Mouse (Mus musculus): ENCODE data around the gene Gm21988. TPM values are rescaled to one million over a fixed set of nuclear protein-coding genes. Genes with fewer than 3 reads are reported as not detected.
A peak's percentile ranks its signal among the peaks of the same experiment; 100 is the strongest.

Gene Gm21988
- polyA plus RNA-seq, 1 experiment from 2014 or later = 11.3 TPM

DNA sequence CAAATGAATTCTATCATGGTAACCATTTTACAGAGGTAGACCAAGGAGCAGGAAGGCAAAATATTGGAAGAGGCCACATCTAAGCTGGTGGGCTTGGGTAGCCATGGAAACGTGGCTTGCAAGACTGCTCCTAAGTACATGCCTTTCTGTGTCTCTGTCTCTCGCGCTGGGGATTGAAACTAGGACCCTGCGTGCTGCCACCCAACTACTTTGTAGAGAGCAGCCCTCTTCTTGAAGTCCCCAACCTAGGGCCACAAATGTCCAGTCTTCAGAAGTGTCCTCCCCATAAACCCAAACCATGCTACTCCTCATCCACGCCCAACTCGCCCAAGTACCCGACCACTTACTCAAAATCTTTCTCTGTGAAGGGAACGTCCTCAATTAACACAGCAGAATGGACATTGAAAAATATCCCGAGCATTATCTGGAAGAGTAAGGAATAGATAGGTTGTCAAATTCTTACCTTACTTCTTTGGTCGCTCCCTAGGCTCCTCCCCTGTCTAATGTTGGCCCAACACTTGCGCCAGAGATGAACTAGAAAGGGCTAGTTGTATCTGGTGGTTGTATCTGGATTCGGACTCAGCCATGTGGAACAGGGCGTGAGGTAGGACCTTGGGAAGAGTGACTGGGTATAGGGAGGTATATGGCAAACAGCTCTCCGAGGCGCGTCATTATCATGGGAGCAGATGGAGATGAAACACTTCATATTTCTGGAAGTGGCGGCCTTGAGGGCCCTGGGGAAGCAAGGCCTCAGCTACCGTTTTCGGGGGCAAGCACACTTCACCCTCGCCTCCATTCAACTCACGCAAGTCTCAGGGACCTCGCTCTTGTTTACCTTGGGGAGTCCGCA is 814 bp downstream of the Gm21988 start:
- Histone ChIP-seq H3K36me3 (ENCODE audit: control insufficient read depth, insufficient read depth) (peaks cover 11% of the 10 kb centered on the region; the same call in 1 of the 2 replicates), H3K9me3 (ENCODE audit: control insufficient read depth) (no peaks in the 10 kb centered on the region), H3K27ac (ENCODE audit: low read depth, low read length) (peak overlapping the region; percentile 85), H3K4me3 (ENCODE audit: low read depth, low read length) (peak overlapping the region; percentile 91), H3K27me3 (replicated peaks; ENCODE audit: control insufficient read depth, insufficient read depth, low read length) (no peaks in the 10 kb centered on the region), H3K4me2 (replicated peaks; ENCODE audit: low read depth) (peak overlapping the region; percentile 70), H3K4me1 (replicated peaks; ENCODE audit: control insufficient read depth, insufficient read depth, low read length) (peaks cover 5% of the 10 kb centered on the region; the same call in 1 of the 2 replicates), H3K9ac (ENCODE audit: low read depth, low read length) (peak overlapping the region; percentile 81)
- ATAC-seq = no peak
- WGBS = 9% methylated on average over 23 of the region's 23 CpGs
- TF ChIP-seq CTCF (IDR thresholded peaks at IDR 0.05; ENCODE audit: low read depth) = no peak

- peak; percentile 85 for TF ChIP-seq CTCF (IDR thresholded peaks at IDR 0.05; ENCODE audit: low read depth)
- H3K36me3 ChIP-seq (ENCODE audit: control insufficient read depth, insufficient read depth) = peaks cover 11% of the 10 kb centered on the region; the same call in 1 of the 2 replicates
- H3K27ac ChIP-seq (ENCODE audit: low read depth, low read length) = peak within 1 kb of the TSS; percentile 85
- peak; percentile 93 for ATAC-seq
- peak within 1 kb of the TSS; percentile 70 for H3K4me2 ChIP-seq (replicated peaks; ENCODE audit: low read depth)
- under 1% methylated on average over 69 of the region's 70 CpGs for WGBS
- H3K4me3 ChIP-seq (ENCODE audit: low read depth, low read length) = peak within 1 kb of the TSS; percentile 91
- H3K4me1 ChIP-seq (replicated peaks; ENCODE audit: control insufficient read depth, insufficient read depth, low read length) = peaks cover 5% of the 10 kb centered on the region; the same call in 1 of the 2 replicates
- H3K27me3 ChIP-seq (replicated peaks; ENCODE audit: control insufficient read depth, insufficient read depth, low read length) = no peaks in the 10 kb centered on the region
- H3K9ac ChIP-seq (ENCODE audit: low read depth, low read length) = peak within 1 kb of the TSS; percentile 81
- no peaks in the 10 kb centered on the region for H3K9me3 ChIP-seq (ENCODE audit: control insufficient read depth)
Measured at GRCm38 (mm10) chr11:70237457-70238167, 2.0 kb downstream of the Gm21988 start, which contains the start of gene 0610010K14Rik. Gene 0610010K14Rik (minus strand): TSS chr11:70237914.

- Histone ChIP-seq H3K4me2 (replicated peaks; ENCODE audit: low read depth) (peak overlapping the region; percentile 70), H3K4me1 (replicated peaks; ENCODE audit: control insufficient read depth, insufficient read depth, low read length) (peaks cover 5% of the 10 kb centered on the region; the same call in 1 of the 2 replicates), H3K9ac (ENCODE audit: low read depth, low read length) (peak overlapping the region; percentile 50; the same call in 1 of the 2 replicates), H3K9me3 (ENCODE audit: control insufficient read depth) (no peaks in the 10 kb centered on the region), H3K36me3 (ENCODE audit: control insufficient read depth, insufficient read depth) (peaks cover 11% of the 10 kb centered on the region; the same call in 1 of the 2 replicates), H3K4me3 (ENCODE audit: low read depth, low read length) (0 out of 2 replicates have a peak overlapping the region, but pooled peaks have one; percentile 91), H3K27me3 (replicated peaks; ENCODE audit: control insufficient read depth, insufficient read depth, low read length) (no peaks in the 10 kb centered on the region), H3K27ac (ENCODE audit: low read depth, low read length) (no peak overlapping the region; the same call in 1 of the 2 replicates)
- TF ChIP-seq CTCF (IDR thresholded peaks at IDR 0.05; ENCODE audit: low read depth) = no peak
- WGBS = 39% methylated on average over 7 of the region's 7 CpGs
- ATAC-seq = no peak
Measured at GRCm38 (mm10) chr11:70236717-70237116, 2.9 kb downstream of the Gm21988 start.

- H3K4me2 ChIP-seq (replicated peaks; ENCODE audit: low read depth) = no peak overlapping the region
- H3K4me1 ChIP-seq (replicated peaks; ENCODE audit: control insufficient read depth, insufficient read depth, low read length) = peaks cover 3% of the 10 kb centered on the region; the same call in 1 of the 2 replicates
- 80% methylated on average over 12 of the region's 12 CpGs for WGBS
- ATAC-seq = no peak
- H3K27me3 ChIP-seq (replicated peaks; ENCODE audit: control insufficient read depth, insufficient read depth, low read length) = no peaks in the 10 kb centered on the region
- H3K27ac ChIP-seq (ENCODE audit: low read depth, low read length) = no peak overlapping the region
- H3K36me3 ChIP-seq (ENCODE audit: control insufficient read depth, insufficient read depth) = peaks cover 11% of the 10 kb centered on the region; the same call in 1 of the 2 replicates
- H3K4me3 ChIP-seq (ENCODE audit: low read depth, low read length) = no peak overlapping the region
- TF ChIP-seq CTCF (IDR thresholded peaks at IDR 0.05; ENCODE audit: low read depth) = no peak
- no peak overlapping the region for H3K9ac ChIP-seq (ENCODE audit: low read depth, low read length)
- H3K9me3 ChIP-seq (ENCODE audit: control insufficient read depth) = no peaks in the 10 kb centered on the region
Measured at GRCm38 (mm10) chr11:70235254-70235900, 4.3 kb downstream of the Gm21988 start.

- H3K4me3 ChIP-seq (ENCODE audit: low read depth, low read length) = no peak overlapping the region
Measured at GRCm38 (mm10) chr11:70234497-70234896, 5.1 kb downstream of the Gm21988 start.

More at GRCm38 (mm10) chr11:70234497-70234896, 5.1 kb downstream of the Gm21988 start:
- H3K4me2 ChIP-seq (replicated peaks; ENCODE audit: low read depth) = no peak overlapping the region
- H3K9ac ChIP-seq (ENCODE audit: low read depth, low read length) = no peak overlapping the region
- H3K4me1 ChIP-seq (replicated peaks; ENCODE audit: control insufficient read depth, insufficient read depth, low read length) = peaks cover 3% of the 10 kb centered on the region; the same call in 1 of the 2 replicates
- H3K27ac ChIP-seq (ENCODE audit: low read depth, low read length) = no peak overlapping the region
- TF ChIP-seq CTCF (IDR thresholded peaks at IDR 0.05; ENCODE audit: low read depth) = no peak
- 83% methylated on average over 8 of the region's 8 CpGs for WGBS
- no peak for ATAC-seq
- H3K36me3 ChIP-seq (ENCODE audit: control insufficient read depth, insufficient read depth) = peaks cover 11% of the 10 kb centered on the region; the same call in 1 of the 2 replicates
- no peaks in the 10 kb centered on the region for H3K9me3 ChIP-seq (ENCODE audit: control insufficient read depth)
- H3K27me3 ChIP-seq (replicated peaks; ENCODE audit: control insufficient read depth, insufficient read depth, low read length) = peaks cover 5% of the 10 kb centered on the region; the same call in 1 of the 2 replicates
